Mouse (Mus musculus): ENCODE data around the gene Nat14.

Nat14 gene

DNA sequence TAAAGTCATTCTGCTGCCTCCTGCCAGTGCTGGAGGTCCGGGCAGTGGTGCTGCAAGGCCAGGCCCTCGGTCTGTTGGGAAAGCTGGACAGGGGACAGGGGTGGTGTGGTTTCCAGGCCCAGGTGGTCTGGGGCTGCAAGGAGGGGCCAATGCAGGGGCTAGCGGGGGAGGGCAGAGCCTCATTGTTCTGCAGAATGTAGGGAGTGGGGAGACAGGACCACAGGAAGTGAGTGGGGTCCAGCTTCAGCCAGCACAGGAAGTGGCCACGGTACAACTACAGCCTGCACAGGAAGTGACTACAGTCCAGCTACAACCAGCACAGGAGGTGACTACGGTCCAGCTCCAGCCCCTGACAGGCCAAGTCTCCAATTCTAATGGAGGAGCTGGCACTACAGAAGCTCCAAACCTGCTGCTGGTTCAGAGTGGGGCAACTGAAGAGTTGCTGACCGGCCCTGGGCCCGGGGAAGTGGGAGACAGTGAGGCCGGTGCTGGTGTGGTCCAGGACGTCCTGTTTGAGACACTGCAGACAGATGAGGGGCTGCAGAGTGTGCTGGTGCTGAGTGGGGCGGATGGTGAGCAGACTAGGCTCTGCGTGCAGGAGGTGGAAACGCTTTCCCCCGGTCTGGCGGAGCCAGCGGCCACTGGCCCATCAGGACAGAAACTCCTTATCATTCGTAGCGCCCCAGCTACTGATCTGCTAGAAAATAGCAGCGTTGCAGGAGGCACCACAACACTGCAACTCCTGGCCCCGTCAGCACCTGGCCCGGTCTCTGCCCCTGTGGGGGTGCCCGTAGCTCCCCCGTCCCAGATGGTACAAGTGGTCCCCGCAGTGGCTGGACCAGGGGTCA lies 628 bp upstream of the Nat14 start:
- no peak for DNase-seq

GRCm38 (mm10) chr7:4922508-4922907 lies 680 bp downstream of the Nat14 start:
- DNase-seq = peak; percentile 86

GRCm38 (mm10) chr7:4922931-4923565 lies 1.2 kb downstream of the Nat14 start:
- peak; percentile 90 for DNase-seq

GRCm38 (mm10) chr7:4923586-4924364 lies 1.9 kb downstream of the Nat14 start:
- DNase-seq = peak; percentile 67

DNA sequence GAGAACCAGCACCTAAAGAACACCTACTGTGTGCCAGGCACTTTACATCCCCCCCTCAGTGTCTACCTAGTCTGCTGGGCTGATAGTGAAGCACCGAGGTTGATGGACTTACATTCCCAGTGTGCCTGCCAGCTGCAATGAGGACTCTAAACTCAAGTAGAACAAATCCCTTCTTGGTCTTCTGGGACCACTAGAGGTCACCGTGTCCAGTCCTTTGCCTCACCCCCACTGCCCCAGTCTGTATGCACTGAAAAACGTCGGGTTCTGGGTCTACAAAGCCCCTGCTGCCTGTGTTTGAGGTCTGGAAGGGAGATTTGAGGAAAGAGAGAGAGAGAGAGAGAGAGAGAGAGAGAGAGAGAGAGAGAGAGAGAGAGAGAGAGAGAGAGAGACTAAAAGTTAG lies 2.7 kb downstream of the Nat14 start:
- no peak for DNase-seq

DNA sequence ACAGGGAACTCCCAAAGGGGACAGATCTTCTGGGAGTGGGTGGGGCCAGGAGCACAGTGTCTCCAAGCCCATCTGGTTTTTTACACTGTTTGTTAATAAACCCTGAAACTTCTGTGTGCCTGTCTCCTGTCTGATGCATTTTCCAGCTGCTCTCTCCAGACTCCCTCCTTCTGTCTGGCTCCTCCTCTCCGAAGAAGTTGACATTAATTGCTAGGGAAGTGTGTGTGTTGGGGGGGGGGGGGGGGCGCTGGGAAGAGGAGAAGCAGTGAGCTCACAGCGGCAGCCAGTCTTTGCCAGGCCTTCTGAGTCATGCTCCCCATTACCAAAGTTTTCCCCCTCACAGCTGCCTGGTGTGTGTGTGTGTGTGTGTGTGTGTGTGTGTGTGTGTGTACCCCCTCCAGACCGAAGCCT lies 3.1 kb downstream of the Nat14 start:
- DNase-seq = no peak

- no peak for DNase-seq
Measured at GRCm38 (mm10) chr7:4925441-4926381, 3.9 kb downstream of the Nat14 start, which contains the start of gene Ssc5d. Gene Ssc5d, plus strand, starts transcription at chr7:4925785.

GRCm38 (mm10) chr7:4926849-4927248 lies 5.0 kb downstream of the Nat14 start:
- DNase-seq = no peak

DNA sequence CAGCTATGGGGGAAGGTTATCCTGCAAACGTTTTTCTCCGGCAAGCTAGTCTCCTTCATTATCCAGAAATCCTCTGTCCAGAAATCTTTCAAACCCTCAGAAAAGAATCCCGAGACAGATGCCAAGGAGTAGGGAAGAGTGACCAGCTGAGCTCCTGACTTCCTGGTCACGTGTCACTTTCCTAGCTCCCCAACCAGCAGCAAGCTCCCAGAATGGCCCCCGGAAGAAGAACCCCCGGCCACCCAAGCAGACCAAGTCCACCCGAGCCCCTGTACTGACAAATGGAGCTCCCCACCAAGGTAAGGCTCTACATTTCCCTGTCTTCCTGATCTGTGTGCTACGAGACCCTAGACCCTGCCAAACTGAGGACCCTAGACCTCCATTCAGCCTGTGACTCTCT lies 5.9 kb downstream of the Nat14 start:
- no peak for DNase-seq

GRCm38 (mm10) chr7:4928323-4928722 lies 6.5 kb downstream of the Nat14 start:
- no peak for DNase-seq

GRCm38 (mm10) chr7:4933103-4933502 lies 11.3 kb downstream of the Nat14 start:
- DNase-seq = no peak

DNA sequence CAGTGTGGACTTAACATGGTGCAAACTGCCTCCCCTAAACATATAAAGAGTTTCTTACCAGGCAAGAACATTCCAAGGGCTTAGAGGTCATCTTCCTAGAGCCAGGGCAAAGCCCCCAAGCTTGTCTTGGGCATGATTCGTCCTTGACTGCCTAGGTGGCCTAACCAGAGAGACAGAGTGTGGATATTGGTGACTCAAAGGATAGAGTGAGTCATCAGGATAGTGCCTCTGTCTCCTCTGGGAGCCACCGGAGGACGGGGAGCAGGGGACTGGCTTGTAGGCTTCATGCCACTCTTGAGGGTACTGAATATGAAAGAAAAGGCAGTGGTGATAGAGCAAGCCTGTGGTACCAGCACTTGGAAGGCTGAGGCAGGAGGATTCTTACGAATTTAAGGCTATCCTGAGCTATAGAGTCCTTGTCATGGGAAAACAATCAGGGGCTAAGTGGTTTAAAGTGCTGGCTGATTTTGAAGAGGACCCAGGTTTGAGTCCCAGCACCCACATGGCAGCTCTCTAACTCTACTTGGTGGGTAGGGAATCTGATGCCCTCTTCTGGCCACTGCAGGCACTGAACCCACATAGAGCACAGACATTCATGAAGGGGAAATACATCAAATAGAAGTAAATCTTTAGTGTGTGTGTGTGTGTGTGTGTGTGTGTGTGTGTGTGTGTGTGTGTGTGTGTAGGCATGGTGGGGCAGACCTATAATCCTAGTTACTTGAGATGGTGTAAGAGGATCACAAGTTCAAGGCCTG lies 12.5 kb downstream of the Nat14 start:
- DNase-seq = no peak

DNA sequence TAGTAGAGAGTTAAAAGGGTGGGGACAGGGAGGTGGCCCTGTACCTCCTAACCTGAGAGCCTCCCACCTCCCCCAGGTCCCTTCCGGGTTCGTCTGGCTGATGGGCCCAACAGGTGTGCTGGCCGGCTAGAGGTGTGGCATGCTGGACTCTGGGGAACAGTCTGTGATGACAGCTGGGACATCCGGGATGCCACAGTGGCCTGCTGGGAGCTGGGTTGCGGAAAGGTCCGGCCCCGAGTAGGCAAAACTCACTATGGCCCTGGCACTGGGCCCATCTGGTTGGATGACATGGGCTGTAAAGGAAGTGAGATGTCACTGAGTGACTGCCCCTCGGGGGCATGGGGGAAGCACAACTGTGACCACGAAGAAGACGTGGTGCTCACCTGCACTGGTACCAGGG lies 15.0 kb downstream of the Nat14 start:
- DNase-seq = no peak

DNA sequence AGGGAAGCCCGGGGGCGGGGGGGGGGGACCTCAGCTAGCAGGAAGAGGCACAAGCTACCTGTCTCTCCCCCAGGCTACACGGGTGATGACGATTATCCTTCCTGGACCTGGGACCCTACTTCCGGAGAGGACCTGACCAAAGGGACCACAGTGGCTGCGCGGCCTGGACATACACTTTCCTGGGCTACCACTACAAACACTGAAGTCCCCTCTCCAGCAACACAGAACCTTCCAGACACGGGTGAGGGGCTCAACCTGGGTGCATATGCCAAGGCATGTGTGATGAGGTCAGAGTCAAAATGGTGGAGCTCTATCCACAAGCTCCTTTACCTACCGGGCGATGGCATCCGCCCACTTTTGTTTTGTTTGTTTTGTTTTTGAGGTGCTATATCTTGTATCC lies 15.6 kb downstream of the Nat14 start:
- no peak for DNase-seq

GRCm38 (mm10) chr7:4938456-4938855 lies 16.6 kb downstream of the Nat14 start:
- peak; percentile 74 for DNase-seq

DNA sequence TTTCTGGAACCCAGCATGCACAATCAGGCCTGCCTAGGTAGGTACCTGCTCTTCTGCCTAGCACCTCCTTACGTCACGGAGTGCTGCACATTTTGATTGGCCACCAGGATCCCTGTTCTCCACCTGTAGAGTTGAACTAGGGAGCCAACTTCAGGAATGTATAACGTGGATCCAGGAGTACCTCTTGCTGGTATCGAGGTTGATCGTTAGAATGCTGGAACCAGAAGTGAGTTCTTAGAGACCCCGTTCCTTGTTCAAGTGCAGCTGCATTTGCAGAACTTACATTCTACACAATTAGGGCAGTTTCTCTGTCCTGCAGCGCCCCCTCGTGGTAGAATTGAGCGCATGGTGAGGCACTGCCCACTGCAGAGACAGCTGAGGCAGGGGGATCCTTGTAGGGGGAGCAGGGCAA lies 18.2 kb downstream of the Nat14 start:
- peak; percentile 81 for DNase-seq

DNA sequence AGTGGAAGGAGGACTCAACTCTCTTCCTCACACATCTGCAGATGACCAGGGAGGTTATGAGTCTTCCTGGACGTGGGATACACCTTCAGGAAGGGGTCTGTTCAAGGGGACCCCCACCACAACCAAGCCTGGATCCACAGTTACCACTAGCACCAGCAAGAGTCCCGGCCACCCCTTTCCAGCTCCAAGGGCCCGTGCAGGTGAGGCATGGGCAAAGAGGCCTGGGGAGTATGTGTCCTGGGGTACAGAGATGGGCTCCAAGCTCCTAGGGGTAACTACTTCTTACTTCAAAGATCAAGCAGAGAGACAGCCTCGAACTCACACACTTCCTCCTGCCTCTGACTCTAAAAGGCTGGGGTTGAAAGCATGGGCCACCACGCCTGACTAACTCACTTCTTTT lies 20.8 kb downstream of the Nat14 start:
- DNase-seq = no peak

DNA sequence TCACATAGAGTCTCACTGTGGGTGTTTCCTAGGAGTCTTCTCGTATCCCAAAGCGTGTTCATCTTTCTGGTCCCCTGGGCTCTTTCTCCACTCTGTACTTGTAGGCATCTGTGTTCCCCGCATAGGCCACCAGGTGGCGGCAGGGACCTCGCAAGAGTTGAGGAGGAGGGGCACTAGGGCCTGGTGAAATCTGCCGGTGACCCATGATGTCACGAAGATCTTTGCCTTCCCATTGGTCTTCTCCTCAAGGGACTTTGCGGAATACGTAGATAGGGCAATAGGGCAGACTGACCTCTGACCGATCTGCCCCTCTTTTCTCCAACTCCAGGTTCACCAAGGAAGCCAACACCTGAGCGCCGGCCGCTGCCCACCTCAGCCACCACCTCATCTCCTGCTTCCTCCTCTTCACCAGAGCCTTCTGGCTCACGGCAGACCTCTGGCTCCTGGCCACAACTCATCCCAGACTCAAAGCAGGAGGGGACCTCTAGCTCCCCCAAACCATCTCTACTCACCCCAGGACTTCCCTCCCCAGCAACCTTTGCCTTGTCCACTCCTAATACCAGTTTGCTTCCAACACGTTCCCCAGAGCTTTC lies 21.5 kb downstream of the Nat14 start:
- DNase-seq = peak; percentile 86

- no peak for DNase-seq
Measured at GRCm38 (mm10) chr7:4947855-4948254, 26.0 kb downstream of the Nat14 start.

DNA sequence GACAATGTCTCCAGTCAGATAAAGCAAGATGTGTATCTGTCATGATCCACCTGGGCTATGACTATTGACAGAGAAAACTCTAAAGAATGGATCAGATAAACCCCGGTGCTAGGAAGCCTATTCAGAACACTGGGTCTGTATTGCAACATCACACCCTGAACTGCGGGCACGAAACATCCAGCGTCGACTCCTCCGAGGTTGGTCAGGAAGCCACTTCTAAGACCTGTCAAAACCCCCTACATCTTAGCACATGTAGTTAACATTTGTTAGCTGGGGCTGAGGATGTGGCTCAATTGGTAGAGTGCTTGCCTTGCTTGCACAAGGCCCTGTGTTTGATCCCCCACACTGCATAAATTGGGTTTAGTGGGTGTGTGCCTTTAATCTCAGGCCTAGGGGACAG lies 26.6 kb downstream of the Nat14 start:
- no peak for DNase-seq

All from right cerebral cortex, postnatal 4 days (tissue).